Mouse (Mus musculus): ENCODE measurements around the gene Olfr1340. TPM values are rescaled to one million over a fixed set of nuclear protein-coding genes. Genes with fewer than 3 reads are reported as not detected.

The Olfr1340 gene
- not detected in 2 replicates for total RNA-seq (2017)

DNA sequence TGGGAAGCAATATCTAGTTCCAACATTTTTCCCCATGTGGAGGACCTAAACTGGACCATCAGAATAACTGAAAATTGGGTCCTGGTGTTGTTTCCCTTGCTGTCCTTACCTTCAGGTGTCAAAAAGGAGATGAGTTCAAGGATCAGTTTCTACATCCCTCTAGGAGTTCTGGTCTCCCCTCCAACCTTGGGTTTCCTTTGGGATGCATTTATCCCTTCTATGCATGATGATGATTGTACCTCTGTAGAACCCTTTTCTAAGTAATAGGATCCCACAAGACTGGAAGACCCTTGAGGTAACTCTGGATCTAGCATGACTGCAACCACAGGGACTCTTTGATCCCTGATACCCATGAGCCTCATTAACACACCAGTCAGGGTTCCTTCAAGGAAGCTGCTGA is at the start of gene Olfr1340:
Gene Olfr1340 (plus strand): TSS at position 301 of the 400 bp plus-strand sequence.
- ATAC-seq (replicated peaks in 1 of 2; ENCODE audit: insufficient read depth in 1 of 2, low FRiP score in 2 of 2, low TSS enrichment in 1 of 2, low read depth in 1 of 2, poor library complexity in 2 of 2, severe bottlenecking in 2 of 2) = no peak

DNA sequence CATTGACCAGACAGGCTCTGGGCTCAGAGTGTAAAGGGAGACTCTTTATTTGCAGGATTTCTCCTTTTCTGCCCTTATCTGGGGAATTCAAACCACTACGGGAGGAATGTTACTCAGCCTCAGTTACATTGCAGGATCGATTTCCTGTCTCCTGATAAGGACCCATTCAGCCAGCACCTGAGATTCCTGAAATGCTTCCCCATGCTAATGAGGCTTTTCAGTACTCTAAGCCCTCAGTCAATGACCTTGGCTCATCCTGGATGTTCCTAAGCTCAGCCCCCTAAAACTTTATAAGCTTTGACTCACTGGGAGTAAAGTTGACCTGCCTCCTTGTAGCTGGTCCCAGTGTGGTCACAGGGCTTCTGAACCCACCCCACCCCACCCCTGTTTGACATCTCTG is 32.9 kb upstream of the Olfr1340 start:
- no peak for ATAC-seq (replicated peaks in 1 of 2; ENCODE audit: insufficient read depth in 1 of 2, low FRiP score in 2 of 2, low TSS enrichment in 1 of 2, low read depth in 1 of 2, poor library complexity in 2 of 2, severe bottlenecking in 2 of 2)

DNA sequence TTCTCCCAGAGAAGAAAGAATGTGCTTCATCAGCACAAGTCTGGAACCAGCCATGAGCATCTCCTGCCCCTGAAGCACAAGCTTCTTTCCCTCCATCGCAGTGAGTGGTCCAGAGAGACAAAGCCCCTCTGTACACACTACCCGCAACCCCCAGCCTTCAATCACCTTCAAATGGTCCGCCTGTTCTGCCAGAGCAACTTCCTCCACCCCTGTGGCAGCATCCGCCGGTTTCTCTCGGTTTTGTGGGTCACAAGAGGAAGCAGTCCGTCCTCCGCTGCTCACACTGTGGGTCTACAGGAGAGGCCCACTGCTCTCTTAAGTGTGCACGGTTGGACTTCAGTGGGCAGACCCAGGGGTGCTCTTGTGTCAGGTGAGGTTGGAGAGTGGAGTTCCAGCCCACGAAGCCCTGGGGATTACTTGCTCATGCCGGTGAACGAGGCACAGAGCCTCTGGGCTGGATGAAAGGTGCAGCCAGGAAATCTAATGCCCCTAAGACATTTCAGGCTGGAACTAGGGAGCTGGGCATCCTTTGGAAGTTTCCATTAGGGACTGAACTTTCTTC is 27.4 kb upstream of the Olfr1340 start, which contains the start of gene Olfr1342:
Gene Olfr1342 (minus strand): TSS at position 345 of the 562 bp plus-strand sequence.
- ATAC-seq (replicated peaks in 1 of 2; ENCODE audit: insufficient read depth in 1 of 2, low FRiP score in 2 of 2, low TSS enrichment in 1 of 2, low read depth in 1 of 2, poor library complexity in 2 of 2, severe bottlenecking in 2 of 2) = peak; percentile 60 to 69

DNA sequence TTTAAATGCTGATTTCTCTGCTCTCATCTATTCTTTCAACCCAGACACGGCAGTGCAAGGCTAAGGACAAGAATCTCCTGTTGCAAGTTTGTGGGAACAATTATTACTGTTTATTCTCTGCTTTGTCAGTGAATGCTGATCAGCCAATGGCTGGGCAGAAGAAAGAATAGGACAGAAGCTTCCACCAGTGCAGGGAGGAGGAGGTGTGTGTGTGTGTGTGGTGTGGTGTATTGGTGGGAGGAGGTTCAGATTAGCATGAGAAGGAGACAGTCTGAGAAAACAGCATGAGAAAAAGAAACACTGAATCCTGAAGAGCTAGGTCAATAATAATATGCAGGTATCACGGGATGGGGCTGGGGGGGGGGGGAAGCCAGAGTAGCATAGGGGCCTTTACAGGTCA is 26.1 kb upstream of the Olfr1340 start:
- ATAC-seq (replicated peaks in 1 of 2; ENCODE audit: insufficient read depth in 1 of 2, low FRiP score in 2 of 2, low TSS enrichment in 1 of 2, low read depth in 1 of 2, poor library complexity in 2 of 2, severe bottlenecking in 2 of 2) = no peak

DNA sequence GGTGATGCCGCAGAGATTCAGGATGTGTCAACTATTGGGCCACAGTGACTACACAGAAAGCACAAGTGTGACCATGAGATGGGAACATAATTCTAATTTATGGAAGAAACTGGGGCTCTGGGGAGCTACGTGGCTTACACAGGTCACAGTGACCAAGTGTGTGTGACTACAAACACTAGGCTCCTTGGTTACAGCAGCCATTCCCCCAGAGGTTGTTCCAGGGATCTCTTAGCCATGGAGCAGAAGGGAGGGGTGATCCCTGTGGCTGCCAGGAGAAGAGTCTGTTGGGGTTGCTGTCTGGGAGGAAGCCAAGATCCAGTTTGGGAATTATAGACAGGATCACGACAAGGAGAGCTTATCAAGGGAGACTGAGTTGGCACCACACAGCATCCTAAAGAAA is 16.7 kb upstream of the Olfr1340 start, which contains the start of gene Olfr1341:
Gene Olfr1341 (plus strand): TSS at position 301 of the 400 bp plus-strand sequence.
- ATAC-seq (replicated peaks in 1 of 2; ENCODE audit: insufficient read depth in 1 of 2, low FRiP score in 2 of 2, low TSS enrichment in 1 of 2, low read depth in 1 of 2, poor library complexity in 2 of 2, severe bottlenecking in 2 of 2) = no peak

DNA sequence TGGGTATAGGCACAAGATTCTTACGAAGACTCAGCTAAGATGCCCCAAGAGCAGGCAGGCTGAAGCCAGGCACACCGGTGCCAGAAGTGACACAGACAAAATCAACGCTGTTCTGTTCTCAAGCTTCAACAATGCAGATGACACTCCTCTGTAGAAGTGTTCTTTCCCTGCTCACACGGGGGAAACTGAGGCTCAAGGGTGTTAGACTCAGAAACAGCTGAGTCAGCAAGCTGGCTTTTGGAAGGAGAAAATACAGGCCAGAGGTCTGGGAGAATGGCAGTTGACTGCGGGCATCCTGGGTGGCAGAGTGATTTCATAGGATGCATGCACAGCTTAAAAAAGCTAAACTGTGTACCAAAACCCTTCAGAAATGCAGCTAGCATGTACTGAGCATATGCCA is 11.9 kb upstream of the Olfr1340 start:
- no peak for ATAC-seq (replicated peaks in 1 of 2; ENCODE audit: insufficient read depth in 1 of 2, low FRiP score in 2 of 2, low TSS enrichment in 1 of 2, low read depth in 1 of 2, poor library complexity in 2 of 2, severe bottlenecking in 2 of 2)

DNA sequence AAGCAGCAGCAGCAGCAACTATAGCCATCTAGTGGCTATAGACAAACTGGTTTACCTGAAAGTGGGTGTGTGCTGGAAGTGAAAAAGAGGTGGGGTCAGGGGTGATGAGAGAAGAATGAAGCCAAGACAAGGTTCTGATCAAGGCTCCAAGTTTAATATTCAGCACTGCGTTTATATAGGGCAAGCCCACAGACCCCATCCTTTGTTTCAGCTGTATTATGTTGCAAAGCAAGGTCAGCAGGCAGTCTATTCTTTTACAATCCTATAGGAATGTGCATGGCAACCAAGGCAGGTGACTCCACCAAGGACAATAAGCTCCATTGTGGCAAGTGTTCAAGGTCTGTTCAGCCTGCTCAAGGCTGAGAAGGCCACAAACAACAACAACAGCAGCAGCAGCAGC is 8.3 kb upstream of the Olfr1340 start:
- ATAC-seq (replicated peaks in 1 of 2; ENCODE audit: insufficient read depth in 1 of 2, low FRiP score in 2 of 2, low TSS enrichment in 1 of 2, low read depth in 1 of 2, poor library complexity in 2 of 2, severe bottlenecking in 2 of 2) = no peak

DNA sequence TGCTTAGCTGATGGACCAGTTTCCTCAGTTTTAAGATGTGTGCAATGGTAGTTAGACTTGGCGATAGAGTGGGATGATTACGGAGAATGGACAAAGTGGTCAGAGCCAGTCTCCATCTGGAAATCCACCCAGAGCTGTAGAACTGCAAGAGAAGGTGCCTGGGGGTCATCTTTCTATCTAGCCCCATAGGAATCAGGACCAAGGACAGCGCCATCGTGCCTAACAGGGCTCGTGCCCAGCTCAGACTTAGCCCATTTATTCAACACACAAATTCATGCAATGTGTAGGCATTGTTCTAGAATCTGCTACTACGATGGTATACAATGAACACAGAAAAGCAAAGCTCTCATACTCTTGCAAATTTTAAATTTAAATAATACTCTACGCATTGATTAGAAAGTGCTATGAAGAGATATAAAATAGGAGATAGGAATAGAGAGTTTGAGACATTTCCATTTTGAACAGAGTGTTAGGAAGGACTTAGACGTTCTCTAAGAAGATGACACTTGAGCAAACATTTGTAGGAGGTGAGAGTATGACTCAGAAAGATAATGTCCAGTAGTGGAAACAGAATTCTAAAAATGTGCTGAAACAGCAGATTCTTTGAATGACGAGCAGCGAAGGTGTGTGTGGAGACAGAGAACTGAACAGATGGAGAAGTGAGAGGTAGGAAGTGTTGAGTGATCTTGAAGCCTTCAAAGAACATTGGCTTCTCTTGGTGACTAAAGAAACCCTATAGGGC is 2.0 kb downstream of the Olfr1340 start:
- no peak for ATAC-seq (replicated peaks in 1 of 2; ENCODE audit: insufficient read depth in 1 of 2, low FRiP score in 2 of 2, low TSS enrichment in 1 of 2, low read depth in 1 of 2, poor library complexity in 2 of 2, severe bottlenecking in 2 of 2)

DNA sequence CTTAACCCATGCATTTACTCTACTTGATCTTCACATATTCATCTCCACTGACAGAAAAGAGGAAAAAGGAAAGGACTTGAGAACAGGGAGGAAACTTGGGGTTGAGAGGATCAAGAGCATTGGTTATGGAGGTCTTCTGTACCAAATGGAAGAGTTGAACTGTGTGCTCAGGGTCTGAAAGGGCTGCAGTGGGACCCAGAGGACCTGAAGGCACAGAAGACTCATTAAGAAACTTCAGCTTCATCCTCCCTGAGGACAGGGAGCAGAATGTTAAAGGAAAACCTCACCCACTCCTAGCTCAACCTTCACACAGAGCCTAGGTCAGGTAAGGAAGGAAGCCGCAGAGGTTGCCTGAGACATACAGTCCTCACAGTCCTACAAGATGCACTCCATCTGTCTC is 11.9 kb downstream of the Olfr1340 start, which contains the start of gene Olfr1339:
Gene Olfr1339 (plus strand): TSS at position 301 of the 400 bp plus-strand sequence.
- ATAC-seq (replicated peaks in 1 of 2; ENCODE audit: insufficient read depth in 1 of 2, low FRiP score in 2 of 2, low TSS enrichment in 1 of 2, low read depth in 1 of 2, poor library complexity in 2 of 2, severe bottlenecking in 2 of 2) = no peak

DNA sequence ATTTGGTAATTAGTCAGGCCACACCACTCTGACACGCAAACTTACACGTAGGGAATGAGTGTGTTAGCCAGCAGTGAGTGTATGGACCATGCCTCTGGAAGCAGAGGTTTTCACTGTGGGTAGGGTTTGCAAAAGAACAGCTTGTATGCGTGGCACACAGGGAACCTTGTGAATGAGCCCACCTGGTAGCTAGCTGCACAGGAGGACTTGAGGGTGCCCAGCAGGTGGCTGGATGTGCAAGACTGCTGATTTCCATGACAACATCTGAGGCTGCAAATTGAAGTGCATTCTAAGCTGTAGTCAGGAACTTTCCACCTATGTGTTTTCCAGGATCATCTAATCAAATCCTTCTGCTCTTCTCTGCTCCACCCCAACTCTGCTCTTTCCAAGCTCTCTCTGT is 19.6 kb downstream of the Olfr1340 start:
- ATAC-seq (replicated peaks in 1 of 2; ENCODE audit: insufficient read depth in 1 of 2, low FRiP score in 2 of 2, low TSS enrichment in 1 of 2, low read depth in 1 of 2, poor library complexity in 2 of 2, severe bottlenecking in 2 of 2) = no peak

DNA sequence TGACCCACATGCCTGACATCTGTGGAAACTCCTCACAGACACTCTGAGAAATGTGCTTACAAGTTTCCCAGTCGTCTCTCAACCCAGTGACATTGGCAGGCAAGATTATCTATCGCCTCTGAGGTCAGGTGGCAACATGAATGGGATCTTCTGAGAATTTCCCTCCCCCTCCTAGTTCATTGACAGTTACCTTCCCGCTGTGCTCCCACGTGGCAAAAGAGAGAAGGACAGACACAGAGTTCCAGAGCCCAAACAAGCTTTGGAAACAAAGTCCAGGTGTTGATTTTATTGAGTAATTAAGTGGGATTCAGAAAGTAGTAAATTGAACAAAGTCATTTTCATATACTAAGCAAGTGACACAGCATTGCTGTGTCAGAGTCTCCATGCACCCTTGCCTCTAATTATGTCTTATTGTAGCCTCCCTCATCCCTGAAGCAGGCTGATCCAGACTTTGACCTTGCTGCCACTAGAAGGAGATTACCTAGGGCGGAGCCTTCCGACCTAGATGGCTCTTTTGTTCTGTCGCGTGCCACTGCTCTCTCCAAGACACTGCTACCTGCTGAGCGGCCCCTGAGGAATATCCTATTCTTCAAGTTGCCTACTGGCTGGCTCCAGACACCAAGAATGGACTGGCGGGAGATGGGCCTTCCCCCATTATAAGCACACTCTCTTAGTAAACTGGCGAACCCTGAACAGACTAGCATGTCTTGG is 21.2 kb downstream of the Olfr1340 start:
- ATAC-seq (replicated peaks in 1 of 2; ENCODE audit: insufficient read depth in 1 of 2, low FRiP score in 2 of 2, low TSS enrichment in 1 of 2, low read depth in 1 of 2, poor library complexity in 2 of 2, severe bottlenecking in 2 of 2) = no peak

DNA sequence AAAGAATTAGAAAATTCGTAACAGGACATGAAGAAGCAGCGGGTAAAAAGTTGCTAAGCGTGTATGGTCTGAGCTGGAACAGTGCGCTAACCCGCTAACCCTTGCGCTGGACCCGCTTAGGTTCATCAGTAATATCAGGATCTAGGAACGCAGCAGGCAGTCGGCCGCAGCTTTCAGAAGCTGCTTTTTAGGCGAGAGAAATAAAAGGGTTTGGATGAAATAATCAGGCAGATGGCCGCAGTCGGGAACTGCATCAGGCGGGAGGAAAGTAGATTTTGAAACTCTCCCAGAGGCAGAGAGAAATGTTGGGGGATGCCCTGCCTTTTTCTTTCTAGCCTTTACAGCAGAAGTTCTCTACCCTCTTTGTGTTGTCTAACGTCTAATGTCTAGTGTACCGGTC is 21.9 kb downstream of the Olfr1340 start:
- no peak for ATAC-seq (replicated peaks in 1 of 2; ENCODE audit: insufficient read depth in 1 of 2, low FRiP score in 2 of 2, low TSS enrichment in 1 of 2, low read depth in 1 of 2, poor library complexity in 2 of 2, severe bottlenecking in 2 of 2)

DNA sequence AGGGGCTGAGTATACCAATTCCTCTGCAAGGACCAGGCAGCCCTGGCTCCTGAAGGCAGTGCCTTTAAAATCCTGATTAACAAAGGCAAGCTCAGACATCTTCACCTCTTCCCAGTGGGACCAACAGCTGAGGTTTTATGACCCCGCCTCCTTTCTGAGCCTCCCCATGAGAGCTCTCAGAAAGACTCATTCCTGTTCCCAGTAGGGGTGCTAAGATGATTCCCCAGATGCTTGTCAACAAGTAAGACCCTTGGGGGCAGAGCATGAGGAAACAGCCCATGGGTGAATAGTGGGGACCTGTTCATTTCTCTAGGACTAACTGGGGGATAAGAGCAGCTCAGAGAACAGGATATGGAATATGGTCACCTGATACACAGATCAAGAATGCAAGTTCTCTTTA is 38.7 kb downstream of the Olfr1340 start, which contains the start of gene Olfr1338:
Gene Olfr1338 (minus strand): TSS at position 101 of the 400 bp plus-strand sequence.
- no peak for ATAC-seq (replicated peaks in 1 of 2; ENCODE audit: insufficient read depth in 1 of 2, low FRiP score in 2 of 2, low TSS enrichment in 1 of 2, low read depth in 1 of 2, poor library complexity in 2 of 2, severe bottlenecking in 2 of 2)

Other genes starting within 250 kb of the Olfr1340 start
- 23.3 and 24.5 TPM in 2 replicates for gene Tie1, start 230.1 kb upstream of the Olfr1340 start, total RNA-seq (2017)
- not detected in 2 replicates for gene 2610528J11Rik, start 193.1 kb upstream of the Olfr1340 start, total RNA-seq (2017)
- not detected in 2 replicates for gene Tmem125, start 176.1 kb upstream of the Olfr1340 start, total RNA-seq (2017)
- 0.19 and 2.0 TPM in 2 replicates for gene Cfap57, start 99.4 kb upstream of the Olfr1340 start, total RNA-seq (2017)
- gene Ebna1bp2, start 99.3 kb upstream of the Olfr1340 start, total RNA-seq (2017) = 106 and 124 TPM in 2 replicates
- not detected in 2 replicates for gene Olfr62, start 61.2 kb upstream of the Olfr1340 start, total RNA-seq (2017)
- gene Olfr1342, start 27.4 kb upstream of the Olfr1340 start, total RNA-seq (2017) = not detected in 2 replicates
- gene Olfr1341, start 16.6 kb upstream of the Olfr1340 start, total RNA-seq (2017) = not detected in 2 replicates
- gene Olfr1339, start 12.0 kb downstream of the Olfr1340 start, total RNA-seq (2017) = not detected in 2 replicates
- not detected in 2 replicates for gene Olfr1338, start 38.6 kb downstream of the Olfr1340 start, total RNA-seq (2017)
- not detected in 2 replicates for gene Olfr1337, start 62.4 kb downstream of the Olfr1340 start, total RNA-seq (2017)
- not detected in 2 replicates for gene Olfr1335, start 89.8 kb downstream of the Olfr1340 start, total RNA-seq (2017)
- gene Olfr1333, start 116.1 kb downstream of the Olfr1340 start, total RNA-seq (2017) = not detected in 2 replicates
- not detected in 2 replicates for gene Olfr1331, start 144.5 kb downstream of the Olfr1340 start, total RNA-seq (2017)
- gene Olfr1330, start 168.5 kb downstream of the Olfr1340 start, total RNA-seq (2017) = not detected in 2 replicates
- not detected in 2 replicates for gene Olfr1329, start 197.3 kb downstream of the Olfr1340 start, total RNA-seq (2017)
- gene Olfr1328, start 218.5 kb downstream of the Olfr1340 start, total RNA-seq (2017) = not detected in 2 replicates
- gene Lao1, start 241.4 kb downstream of the Olfr1340 start, total RNA-seq (2017) = not detected in 2 replicates